Mouse (Mus musculus): ENCODE measurements around the gene Tmed1.
A peak's percentile ranks its signal among the peaks of the same experiment; 100 is the strongest.
"Not testable (repeated sequence)": the region's sequence is repeated elsewhere in the genome, so short reads cannot be mapped to it uniquely, and the experiment has no call there.

Gene Tmed1

DNA sequence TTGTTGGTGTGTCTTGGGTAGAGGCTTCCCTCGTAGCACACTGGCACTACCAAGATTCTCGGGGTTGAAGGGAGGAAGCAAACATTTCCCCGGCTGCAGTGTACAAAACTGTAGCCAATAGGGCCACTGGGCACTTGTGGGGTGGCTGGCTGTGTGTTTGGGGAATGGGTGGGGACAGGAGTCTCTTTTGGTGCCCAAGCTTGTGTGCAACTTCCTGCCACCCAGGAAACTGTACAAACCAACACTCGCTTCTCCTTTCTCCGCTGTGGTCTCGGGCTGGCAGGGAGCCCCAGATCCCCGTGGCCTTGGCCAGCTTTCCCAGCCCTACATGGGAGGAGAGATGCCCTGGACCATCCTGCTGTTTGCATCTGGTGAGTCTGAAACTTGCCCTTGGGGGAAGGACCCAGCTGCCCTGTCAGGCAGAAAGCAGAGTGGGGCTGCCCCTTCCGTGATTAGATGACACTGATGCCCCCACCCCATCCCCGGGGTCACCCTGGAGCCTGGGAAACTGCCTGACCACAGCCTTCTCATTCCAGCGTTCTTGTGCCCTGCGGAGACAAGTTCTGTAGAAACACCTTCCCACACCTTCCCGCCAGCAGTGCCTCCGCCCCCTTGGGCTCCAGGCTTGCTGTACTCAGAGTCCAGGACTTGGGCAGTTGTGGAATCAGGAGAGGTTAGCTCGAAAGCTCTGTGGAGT, 16.0 kb upstream of the Tmed1 start, which contains the start of gene AB124611:
Gene AB124611 (plus strand): TSS at position 240 of the 697 bp plus-strand sequence.
- no peak for DNase-seq (ENCODE audit: low spot score)

DNA sequence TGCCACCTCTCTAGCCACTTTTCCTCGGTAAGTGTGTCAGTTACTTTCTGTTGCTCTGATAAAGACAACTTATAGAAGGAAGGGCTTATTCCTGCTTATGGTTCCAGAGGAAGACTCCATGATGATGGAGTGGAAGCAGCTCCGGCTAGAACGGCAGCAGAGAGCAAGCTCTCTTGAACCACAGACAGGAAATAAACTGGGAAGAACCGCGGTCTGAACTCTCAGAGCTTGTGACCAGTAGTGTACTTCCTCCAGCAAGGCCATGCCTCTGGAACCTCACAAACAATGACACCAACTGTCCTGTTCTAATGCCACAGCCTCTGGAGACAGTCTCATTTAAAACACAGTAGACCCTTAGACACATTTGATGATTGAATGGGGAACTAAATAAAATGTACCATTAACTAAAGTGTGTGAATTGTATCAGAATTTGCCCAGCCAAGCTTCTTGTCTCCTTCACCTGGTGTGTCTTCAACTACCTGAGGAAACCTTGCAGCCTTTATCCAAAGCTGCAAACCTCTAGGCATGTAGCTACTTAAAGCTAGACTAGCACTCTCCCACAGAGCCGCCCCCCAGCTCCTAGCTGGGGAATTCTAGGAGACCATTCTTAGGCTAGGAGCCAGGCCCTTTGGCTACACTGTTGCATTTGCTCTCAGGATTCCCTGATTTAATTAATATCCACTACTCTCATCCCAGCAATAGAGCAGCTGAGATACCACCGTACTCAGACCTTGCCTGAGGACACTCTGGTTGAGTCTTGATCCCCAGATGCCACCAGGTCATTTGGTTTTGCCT, 15.3 kb upstream of the Tmed1 start:
- no peak for DNase-seq (ENCODE audit: low spot score)

DNA sequence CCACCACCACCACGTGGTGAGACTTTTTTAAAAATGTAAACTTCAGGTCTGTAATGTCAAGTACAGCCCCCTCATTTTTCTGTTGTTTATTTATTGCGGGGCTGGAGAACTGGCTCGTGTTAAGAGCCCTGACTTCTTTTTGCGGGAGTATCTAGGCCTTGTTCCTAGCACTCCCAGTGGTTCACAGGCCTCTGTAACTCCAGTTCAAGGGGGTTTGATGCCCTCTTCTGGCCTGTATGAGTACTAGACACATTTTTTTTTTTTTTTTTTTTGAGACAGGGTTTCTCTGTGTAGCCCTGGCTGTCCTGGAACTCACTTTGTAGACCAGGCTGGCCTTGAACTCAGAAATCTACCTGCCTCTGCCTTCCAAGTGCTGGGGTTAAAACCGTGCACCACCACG, 8.6 kb upstream of the Tmed1 start:
- not testable (repeated sequence) for DNase-seq (ENCODE audit: low spot score)

DNA sequence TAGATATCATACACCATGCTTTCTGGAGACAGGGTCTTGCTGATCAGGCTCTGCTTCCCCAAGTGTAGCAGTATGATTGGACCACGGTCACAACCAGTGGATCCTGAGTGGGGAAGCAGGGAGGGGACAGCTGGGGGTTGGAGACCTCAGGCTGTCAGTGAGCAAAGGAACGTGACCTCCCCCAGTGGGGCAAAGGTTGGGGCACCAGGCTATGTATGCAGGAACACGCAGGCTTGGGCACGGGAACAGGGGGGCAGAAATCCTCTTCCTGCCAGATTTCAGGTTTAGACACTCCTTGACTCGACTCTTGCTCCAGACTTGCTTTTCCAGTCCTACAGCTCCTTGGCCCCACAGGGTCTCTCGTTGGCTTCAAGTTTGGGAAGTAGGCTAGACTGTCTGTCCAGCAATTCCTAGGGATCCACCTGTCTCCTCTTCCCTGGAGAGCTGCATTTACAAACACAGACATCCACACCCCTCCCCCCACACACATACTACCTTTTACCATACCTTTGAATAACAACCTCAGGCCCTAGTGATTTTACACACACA, 8.0 kb upstream of the Tmed1 start:
- DNase-seq (ENCODE audit: low spot score) = no peak

DNA sequence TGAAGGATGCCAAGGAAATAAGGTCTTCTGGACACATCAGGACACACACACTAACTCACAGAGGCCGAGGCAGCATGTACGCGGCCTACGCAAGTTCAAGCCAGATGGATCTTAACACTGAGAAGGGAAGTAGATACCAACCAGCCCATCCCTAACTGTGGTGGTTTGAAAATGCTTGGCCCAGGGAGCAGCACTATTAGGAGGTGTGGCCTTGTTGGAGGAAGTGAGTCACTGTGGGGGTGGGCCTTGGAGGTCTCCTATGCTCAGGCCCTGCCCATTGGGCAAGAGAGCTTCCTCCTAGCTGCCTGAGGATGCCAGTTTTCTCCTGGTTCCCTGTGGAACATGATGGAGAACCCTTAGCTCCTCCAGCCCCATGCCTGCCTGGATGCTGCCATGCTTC, 3.4 kb upstream of the Tmed1 start:
- no peak for DNase-seq (ENCODE audit: low spot score)

DNA sequence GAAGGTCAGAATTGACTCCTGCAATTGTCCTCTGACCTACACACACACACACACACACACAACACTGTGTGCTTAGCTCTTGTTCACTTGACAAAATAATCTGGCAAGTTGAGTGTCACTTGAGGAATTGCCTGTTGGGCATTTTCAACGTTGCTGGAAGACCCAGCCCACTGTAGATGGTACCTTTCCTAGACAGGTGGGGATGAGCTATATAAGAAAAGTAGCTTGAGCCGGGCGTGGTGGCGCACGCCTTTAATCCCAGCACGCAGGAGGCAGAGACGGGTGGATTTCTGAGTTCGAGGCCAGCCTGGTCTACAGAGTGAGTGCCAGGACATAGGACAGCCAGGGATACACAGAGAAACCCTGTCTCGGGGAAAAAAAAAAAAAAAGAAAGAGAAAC, 1.0 kb upstream of the Tmed1 start:
- DNase-seq (ENCODE audit: low spot score) = no peak

DNA sequence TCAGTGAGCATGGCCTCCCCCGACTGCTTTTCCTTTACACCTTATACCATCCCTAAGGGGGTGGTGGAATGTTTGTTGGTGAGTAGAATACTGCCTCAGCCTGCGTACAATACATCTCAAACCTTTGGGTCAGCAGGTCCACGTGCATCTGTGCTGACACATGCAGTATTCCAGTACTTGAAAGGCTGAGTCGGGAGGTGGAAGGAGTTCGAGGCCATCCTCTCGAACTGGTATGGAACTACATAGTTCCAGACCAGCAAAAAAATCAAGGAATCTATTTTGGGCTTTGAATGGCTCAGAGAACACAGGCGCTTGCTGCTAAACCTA, 600 bp upstream of the Tmed1 start:
- no peak for DNase-seq (ENCODE audit: low spot score)

DNA sequence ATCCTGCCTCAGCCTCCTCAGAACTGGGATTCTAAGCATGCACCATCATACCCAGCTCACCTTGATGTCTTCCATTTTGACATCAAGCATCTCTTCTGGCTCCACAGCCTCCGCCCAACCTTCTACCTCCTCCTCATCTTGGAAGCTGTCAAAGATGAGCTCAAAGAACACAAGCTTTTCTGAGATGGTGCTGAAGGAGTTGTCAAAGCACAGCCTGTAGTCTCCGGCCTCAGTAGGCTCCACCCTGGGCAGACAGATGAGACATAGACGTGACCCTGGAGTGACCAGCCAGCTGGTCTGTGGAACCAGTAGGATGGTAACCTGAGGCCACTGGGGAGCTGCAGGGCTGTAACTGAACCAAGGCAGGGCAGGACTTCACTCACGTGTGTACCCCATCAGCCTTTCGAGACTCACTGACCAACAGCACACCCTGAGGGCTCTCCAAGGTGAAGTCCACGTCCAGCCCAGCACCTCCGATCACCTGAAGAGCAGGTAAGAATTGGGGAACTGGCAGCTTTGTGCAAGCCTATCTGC, 1.1 kb downstream of the Tmed1 start:
- no peak for DNase-seq (ENCODE audit: low spot score)

DNA sequence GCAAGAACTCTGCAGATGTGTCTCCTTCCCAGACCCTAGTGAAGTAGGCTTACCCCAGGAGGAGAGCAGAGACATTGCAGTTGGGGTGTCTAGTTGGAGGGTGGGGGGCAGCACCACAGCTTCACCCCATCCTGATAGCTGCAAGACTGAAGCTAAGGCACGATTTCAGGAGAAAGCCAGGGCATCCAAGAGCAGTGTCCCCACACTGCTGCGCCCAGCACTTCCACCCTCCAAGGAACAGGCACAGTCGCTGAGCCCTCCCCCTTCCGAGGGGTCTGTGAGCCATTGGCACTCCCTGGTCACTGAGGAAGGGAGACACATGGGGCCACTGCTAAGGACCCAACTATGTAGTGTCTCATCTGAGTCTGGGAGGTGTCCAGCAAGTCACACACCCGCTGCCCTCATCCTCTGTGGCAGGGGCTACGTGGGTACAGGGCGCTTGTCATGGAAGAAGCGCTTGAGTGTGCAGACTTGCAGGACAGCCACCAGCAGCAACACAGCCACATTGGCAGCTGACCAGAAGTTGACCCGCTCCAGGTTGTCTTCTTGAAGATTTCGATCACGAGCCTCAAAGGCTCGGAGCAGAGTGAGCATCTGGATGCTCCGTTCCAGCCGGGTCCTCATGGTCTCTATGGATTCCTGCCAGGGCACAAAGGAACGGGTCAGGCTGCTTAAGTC, 2.2 kb downstream of the Tmed1 start:
- DNase-seq (ENCODE audit: low spot score) = no peak

DNA sequence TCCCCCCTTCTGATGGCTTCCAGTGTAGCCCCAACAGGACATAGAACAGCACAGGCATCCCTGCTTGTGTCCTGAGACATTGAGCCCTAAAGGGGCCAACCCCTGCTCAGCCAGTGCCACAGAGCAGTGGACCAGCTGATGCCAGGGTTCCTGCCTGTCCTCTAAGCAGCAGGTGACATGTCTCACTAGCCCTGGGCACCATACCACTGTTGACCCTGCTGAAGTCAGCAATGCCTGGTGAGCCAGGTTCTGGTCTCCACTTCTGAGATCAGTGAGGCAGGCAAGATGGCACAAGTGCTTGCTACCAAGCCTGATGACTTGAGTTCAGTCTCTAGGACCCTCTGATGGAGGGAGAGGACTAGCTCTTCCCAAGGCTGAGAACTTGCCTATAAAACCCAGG, 4.3 kb downstream of the Tmed1 start:
- DNase-seq (ENCODE audit: low spot score) = no peak

DNA sequence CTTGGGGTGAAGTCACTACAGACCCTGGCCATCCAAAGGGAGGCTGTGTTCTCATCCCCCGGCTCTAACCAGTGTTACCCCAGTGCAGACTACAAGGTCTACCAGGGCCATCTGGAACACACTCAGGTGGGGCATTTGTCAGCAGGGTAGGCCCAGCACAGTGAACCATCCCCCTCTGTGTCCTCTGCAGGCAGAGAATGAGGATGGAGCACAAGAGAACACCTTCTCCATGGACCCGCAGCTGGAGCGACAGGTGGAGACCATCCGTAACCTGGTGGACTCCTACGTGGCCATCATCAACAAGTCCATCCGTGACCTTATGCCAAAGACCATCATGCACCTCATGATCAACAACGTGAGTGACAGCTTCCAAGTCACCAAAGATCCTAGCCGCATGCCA, 6.7 kb downstream of the Tmed1 start:
- DNase-seq (ENCODE audit: low spot score) = no peak

DNA sequence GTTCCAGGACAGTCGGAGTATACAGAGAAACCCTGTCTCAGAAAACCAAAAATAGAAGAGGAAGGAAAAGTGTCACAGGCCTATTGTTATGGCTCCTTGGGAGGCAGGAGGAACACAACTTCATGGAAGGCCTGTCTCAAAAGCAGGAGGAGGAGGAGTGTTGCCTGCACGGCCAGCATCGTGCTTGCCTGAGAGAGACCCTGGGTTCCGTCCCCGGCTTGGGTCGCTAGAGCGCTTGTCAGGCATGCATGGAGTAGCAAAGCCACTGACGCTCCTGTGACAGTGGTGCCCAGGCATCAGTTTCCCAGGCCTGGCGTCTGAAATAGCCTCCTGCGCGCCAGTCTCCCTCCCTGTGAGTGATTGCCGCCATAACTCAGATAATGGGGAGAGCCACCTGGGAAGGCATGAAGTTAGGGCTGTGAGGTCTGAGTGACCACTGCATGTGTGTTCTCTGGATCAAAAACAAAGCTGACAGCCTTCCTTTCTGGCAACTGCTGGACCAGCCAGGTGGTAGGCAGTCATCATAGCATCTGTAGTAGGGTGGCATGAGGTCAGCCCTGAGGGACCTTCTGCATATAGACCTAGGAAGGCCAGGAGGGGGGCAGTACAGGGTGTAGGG, 11.7 kb downstream of the Tmed1 start:
- DNase-seq (ENCODE audit: low spot score) = no peak

DNA sequence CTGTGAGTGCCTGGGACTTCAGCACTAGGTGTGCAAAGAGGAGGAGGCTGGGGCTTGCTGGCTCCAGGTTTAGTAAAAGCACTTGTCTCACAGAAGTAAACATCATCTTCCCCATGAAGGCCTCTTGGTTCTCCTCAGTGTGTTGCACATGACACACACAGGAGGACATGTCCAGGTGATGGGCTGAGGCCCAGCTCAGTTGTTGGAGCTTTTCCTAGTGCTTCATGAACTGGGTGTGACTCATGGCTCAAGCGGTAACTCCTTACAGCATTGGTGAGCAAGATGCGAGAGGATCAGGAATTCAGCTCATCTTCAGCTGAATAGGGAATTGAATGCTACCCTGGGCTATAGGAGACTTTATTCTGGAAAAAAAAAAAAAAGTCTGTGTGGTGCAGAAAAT, 12.4 kb downstream of the Tmed1 start:
- DNase-seq (ENCODE audit: low spot score) = no peak

DNA sequence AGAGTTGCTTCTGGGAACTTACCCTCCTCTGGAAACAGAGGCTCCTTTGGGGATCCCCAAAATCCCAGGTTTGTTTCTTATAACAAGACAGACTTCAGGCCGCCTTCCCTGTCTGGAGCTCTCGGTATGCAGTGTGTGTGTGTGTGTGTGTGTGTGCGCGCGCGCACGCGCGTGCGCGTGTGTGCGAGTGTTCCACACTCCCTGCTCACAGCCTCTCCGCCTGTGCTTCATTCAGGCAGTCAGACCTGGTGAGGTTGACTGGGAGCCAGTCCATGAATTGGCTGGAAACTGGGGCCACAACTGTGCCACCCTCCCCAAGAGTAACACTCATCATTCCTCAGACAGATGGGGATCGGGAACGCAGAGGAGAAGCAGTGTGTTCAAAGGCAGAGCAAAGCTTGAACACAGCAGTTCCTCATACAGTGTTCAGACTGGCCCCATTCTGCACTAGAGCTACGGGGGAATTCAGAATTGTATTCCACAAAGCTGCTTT, 13.0 kb downstream of the Tmed1 start:
- no peak for DNase-seq (ENCODE audit: low spot score)

DNA sequence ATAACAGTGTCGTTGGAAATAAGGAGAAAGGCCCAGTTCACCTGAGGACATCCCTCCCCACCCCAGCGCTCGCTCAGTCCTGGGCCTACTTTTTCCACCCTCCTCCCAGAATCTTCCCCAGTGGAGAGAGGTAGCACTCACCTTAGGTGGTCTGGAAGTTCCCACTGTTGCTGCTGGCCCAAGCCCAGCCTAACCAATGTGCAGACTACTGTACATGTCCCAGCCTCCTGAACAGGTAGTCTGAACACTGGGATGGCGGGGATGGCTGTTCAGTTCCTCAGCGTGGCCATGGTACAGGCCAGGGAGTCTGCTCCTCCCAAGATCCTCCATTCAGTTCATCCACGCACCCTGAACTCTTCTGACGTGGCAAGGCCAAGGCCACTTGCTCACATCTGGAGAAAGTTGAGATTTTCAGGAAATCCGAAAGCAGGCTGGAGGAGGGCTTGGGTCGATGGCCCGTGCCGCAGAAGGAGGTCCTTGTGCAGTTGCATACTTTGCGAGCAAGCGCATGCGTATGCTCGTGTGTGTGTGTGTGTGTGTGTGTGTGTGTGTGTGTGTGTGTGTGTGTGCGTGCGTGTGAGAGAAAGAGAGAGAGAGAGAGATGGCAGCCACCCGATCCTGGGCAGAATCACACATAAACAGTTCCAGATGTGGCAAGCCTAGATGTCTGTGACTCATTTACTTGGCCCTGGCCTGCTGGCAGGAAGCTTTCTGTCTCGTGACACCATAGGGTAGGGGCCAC, 13.6 kb downstream of the Tmed1 start:
- peak; percentile 83 for DNase-seq (ENCODE audit: low spot score)

DNA sequence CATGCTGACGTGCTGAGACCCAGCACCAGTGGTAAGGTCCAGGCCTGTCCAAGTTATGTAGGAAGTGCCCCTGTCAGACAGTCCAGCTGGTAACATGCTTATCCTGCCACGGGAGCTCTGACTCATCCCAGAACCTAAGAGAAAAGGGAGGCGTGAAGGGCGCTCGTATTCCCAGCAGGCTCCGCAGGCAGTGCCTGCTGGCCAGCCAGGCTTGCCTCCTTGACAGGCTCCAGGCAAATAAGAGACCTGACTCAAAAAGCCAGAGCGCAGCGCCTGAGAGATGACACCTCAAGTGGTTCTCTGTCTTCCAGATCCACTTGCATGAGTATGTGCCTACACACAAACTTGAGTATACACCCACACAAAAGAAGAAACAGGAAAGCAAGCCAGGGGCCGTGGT, 15.3 kb downstream of the Tmed1 start:
- DNase-seq (ENCODE audit: low spot score) = no peak

DNA sequence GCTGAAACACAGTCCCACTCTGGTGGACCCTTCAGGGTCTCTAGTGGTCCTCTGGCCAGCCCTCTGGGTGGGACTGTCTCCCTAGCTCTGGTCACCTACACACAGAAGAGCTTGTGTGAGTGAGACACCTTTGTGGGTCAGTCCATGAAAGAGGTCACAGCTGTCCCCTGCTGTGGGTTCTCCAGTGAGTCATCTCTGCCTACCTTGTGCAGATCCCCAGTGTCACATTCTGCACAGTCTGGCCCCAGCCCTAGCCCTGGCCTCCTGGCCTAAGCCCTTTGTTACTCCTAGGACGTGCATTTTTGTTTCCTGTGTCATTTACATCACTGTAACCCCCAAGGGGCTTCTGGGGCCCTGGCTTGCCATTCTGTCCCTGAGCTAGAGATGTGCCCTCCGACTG, 16.1 kb downstream of the Tmed1 start:
- no peak for DNase-seq (ENCODE audit: low spot score)

DNA sequence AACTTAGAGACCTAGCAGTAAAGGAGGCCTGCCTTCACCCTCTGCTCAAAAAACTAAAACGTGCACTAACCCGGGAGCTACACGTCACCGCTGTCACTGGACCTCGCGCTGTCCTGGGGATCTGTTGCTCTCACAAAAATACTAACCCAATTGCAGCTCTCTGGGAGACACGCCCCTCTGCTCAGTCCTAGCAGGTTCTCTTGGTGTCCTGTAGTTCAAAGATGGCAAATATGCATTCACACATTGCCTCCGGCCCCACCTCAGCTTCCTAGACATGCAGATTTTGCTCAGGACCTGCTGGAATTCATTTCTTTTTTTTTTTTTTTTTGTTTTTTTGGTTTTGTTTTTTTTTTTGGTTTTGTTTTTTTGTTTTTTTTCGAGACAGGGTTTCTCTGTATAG, 19.4 kb downstream of the Tmed1 start:
- DNase-seq (ENCODE audit: low spot score) = no peak

DNA sequence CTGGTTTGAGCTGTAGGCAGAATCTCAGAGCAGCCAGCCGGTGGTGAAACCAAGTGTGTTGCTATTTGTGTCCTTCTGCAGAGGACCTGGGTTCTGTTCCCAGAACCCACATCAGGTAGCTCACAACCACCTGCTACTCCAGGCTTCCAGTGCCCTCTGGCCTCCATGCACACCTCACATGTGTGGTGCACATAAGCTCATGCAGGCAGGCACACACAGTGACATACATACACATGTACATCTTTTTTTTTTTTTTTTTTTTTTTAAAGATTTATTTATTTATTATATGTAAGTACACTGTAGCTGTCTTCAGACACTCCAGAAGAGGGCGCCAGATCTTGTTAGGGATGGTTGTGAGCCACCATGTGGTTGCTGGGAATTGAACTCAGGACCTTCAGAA, 21.8 kb downstream of the Tmed1 start:
- not testable (repeated sequence) for DNase-seq (ENCODE audit: low spot score)

DNA sequence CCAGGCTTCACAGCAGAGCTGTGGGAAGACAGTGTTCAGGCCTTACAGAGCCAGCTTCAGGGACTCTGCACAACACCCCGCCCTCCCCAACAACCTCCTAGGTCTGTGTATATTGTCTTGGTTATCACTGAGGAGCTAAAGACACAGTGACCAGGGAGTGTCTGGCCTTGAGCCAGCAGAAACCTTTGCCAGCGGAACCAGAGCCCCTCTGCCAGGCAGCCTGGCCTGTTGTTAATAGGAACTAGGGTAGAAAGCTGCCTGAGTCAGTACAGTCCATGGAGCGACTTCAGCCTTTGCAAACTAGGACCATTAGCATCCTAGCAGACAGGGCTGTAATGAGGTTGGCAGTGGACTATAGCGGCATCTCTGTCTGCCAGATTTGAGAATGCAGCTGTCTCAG, 26.0 kb downstream of the Tmed1 start:
- no peak for DNase-seq (ENCODE audit: low spot score)

DNA sequence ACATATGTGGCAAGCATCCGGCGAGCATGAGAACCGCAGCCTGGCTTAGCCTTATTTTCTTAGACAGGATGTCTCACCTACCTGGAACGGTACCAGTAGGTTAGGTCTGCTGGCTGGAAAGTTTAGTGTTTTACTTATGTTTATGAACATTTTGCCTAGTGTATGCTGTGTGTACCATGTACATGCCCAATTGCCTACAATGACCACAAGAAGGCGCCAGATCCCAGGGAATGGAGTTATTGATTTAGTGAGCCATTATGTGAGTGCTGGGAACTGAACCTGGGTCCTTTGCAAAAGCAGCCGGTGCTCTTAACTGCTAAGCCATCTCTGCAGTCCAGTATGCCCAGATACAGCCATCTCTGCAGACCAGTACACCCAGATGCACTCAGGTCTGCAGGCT, 32.3 kb downstream of the Tmed1 start:
- no peak for DNase-seq (ENCODE audit: low spot score)
